Mouse (Mus musculus): ENCODE measurements around the gene Spink2.

GRCm38 (mm10) chr5:77217724-77218123, 6.5 kb upstream of the Spink2 start:
- TF ChIP-seq CTCF (IDR thresholded peaks at IDR 0.05; ENCODE audit: control insufficient read depth, insufficient read depth, low read length) (no peak), POLR2A (IDR thresholded peaks at IDR 0.05; ENCODE audit: borderline replicate concordance, control insufficient read depth, low read depth, low read length) (no peak)
